ENCODE assay signal across 11 mouse cellular contexts in genomic region chr9:118255751-118256266, GRCm38 (mm10).
A peak's percentile ranks its signal among the peaks of the same experiment; 100 is the strongest.
DNase-seq lines count a peak whose midpoint lies in the region; ATAC-seq and TF ChIP-seq lines count a peak whose summit lies in the region.
"Had no signal": no experiment of that assay in that cellular context is flagged by ENCODE, and none has a peak within 500 bp of the region (broad histone marks: within the 10 kb centered on the region; RNA-seq: fewer than 3 reads in every experiment).

No protein-coding gene starts in this region.

- TF ChIP-seq RAD21 in CH12.LX (IDR thresholded peaks at IDR 0.05; ENCODE audit: low read depth, low read length) = no peak

- in situ Hi-C loops in CH12.LX (cut with MboI; ENCODE audit: low pct_ligation_motif_present, low pct_unique_long_range_greater_than_20kb, low sequenced_read_pairs) = no loop called here

- no peak overlapping the region for H3K4me2 ChIP-seq in CH12.LX (ENCODE audit: insufficient read depth, low read depth, poor library complexity, severe bottlenecking)
- no peak overlapping the region for H3K4me2 ChIP-seq in forebrain, embryonic 16.5 days (ENCODE audit: low read length)
- H3K4me2 ChIP-seq in midbrain, embryonic 12.5 days (replicated peaks) = no peak overlapping the region
- no peak overlapping the region for H3K4me2 ChIP-seq in liver, embryonic 12.5 days
- H3K4me2 ChIP-seq: heart, embryonic 11.5 days had no signal

- no peak for TF ChIP-seq EP300 in CH12.LX (IDR thresholded peaks at IDR 0.05; ENCODE audit: low read length)

- no peaks in the 10 kb centered on the region for H3K36me3 ChIP-seq in CH12.LX (replicated peaks in 1 of 2; ENCODE audit: control insufficient read depth in 1 of 2, insufficient read depth in 1 of 2, low read length in 1 of 2)
- no peaks in the 10 kb centered on the region for H3K36me3 ChIP-seq in forebrain, embryonic 16.5 days (ENCODE audit: control insufficient read depth, insufficient read depth)
- no peaks in the 10 kb centered on the region for H3K36me3 ChIP-seq in midbrain, embryonic 12.5 days
- no peaks in the 10 kb centered on the region for H3K36me3 ChIP-seq in liver, embryonic 12.5 days

- H3K27me3 ChIP-seq in CH12.LX (replicated peaks) = no peaks in the 10 kb centered on the region
- no peaks in the 10 kb centered on the region for H3K27me3 ChIP-seq in forebrain, embryonic 16.5 days (replicated peaks; ENCODE audit: control insufficient read depth, insufficient read depth, low read length)
- peaks cover 77% of the 10 kb centered on the region for H3K27me3 ChIP-seq in midbrain, embryonic 12.5 days
- H3K27me3 ChIP-seq in liver, embryonic 12.5 days (replicated peaks) = peaks cover 4% of the 10 kb centered on the region; the same call in 1 of the 2 replicates

- TF ChIP-seq POLR2A in CH12.LX (IDR thresholded peaks at IDR 0.05; ENCODE audit: low read depth, low read length) = no peak

- TF ChIP-seq CTCF in CH12.LX (conservative IDR thresholded peaks at IDR 0.05 in 1 of 2, IDR thresholded peaks at IDR 0.05 in 1 of 2; ENCODE audit: low read depth in 2 of 2, low read length in 2 of 2) = no peak

- ATAC-seq in forebrain, embryonic 16.5 days = peak; percentile 95
- peak; percentile 94 for ATAC-seq in midbrain, embryonic 12.5 days (ENCODE audit: low FRiP score, low read depth)
- ATAC-seq in erythroid progenitor cell, adult 5-6 weeks (replicated peaks; ENCODE audit: low FRiP score, poor library complexity, severe bottlenecking) = no peak
- no peak for ATAC-seq in liver, embryonic 12.5 days

- H3K27ac ChIP-seq in CH12.LX (ENCODE audit: insufficient read depth, low read depth) = no peak overlapping the region
- peak overlapping the region; percentile 47 for H3K27ac ChIP-seq in forebrain, embryonic 16.5 days (ENCODE audit: low read length)
- H3K27ac ChIP-seq in midbrain, embryonic 12.5 days (replicated peaks) = peak overlapping the region; percentile 4; the same call in 1 of the 2 replicates
- no peak overlapping the region for H3K27ac ChIP-seq in liver, embryonic 12.5 days

- H3K9me3 ChIP-seq in CH12.LX (replicated peaks; ENCODE audit: low read length) = no peaks in the 10 kb centered on the region
- no peaks in the 10 kb centered on the region for H3K9me3 ChIP-seq in forebrain, embryonic 16.5 days (ENCODE audit: control insufficient read depth, low read length)
- no peaks in the 10 kb centered on the region for H3K9me3 ChIP-seq in midbrain, embryonic 12.5 days
- H3K9me3 ChIP-seq in liver, embryonic 12.5 days (replicated peaks) = no peaks in the 10 kb centered on the region

- WGBS in forebrain, embryonic 16.5 days = 1% methylated on average over 11 of the region's 11 CpGs
- WGBS in midbrain, embryonic 12.5 days = 2% methylated on average over 11 of the region's 11 CpGs
- 36% methylated on average over 11 of the region's 11 CpGs for WGBS in liver, embryonic 12.5 days (ENCODE audit: insufficient replicate concordance)

- no peak overlapping the region for H3K9ac ChIP-seq in CH12.LX (ENCODE audit: insufficient read depth, low read depth)
- no peak overlapping the region for H3K9ac ChIP-seq in forebrain, embryonic 16.5 days (replicated peaks; ENCODE audit: low read depth, low read length)
- H3K9ac ChIP-seq in midbrain, embryonic 12.5 days (replicated peaks) = no peak overlapping the region
- H3K9ac ChIP-seq in liver, embryonic 12.5 days = no peak overlapping the region

- H3K79me2 ChIP-seq in CH12.LX (replicated peaks; ENCODE audit: control insufficient read depth, extremely low read depth, insufficient read depth, poor library complexity, severe bottlenecking) = no peaks in the 10 kb centered on the region

- DNase-seq in CH12.LX (ENCODE audit: extremely low read depth) = peak; percentile 4
- DNase-seq in ZHBTc4 (ENCODE audit: low read depth, low spot score) = peak; percentile 80
- no peak for DNase-seq in spleen, postnatal 10 days (ENCODE audit: low spot score in 2 of 2)
- DNase-seq in thymus, postnatal 36 days = no peak
- DNase-seq: right cerebral cortex, postnatal 14 days; thymus, postnatal 14 days had no signal

- no peak overlapping the region for H3K4me3 ChIP-seq in CH12.LX (replicated peaks in 1 of 3; ENCODE audit: low read depth in 2 of 3, low read length in 2 of 3, poor library complexity in 1 of 3)
- H3K4me3 ChIP-seq in forebrain, embryonic 16.5 days (replicated peaks; ENCODE audit: low read length) = no peak overlapping the region
- H3K4me3 ChIP-seq in midbrain, embryonic 12.5 days = no peak overlapping the region
- no peak overlapping the region for H3K4me3 ChIP-seq in liver, embryonic 12.5 days

- peaks cover 4 to 5% of the 10 kb centered on the region in 2 experiments; a peak in 2 of 4 replicates for H3K4me1 ChIP-seq in CH12.LX (ENCODE audit: control insufficient read depth in 1 of 2, insufficient read depth in 2 of 2)
- H3K4me1 ChIP-seq in forebrain, embryonic 16.5 days (replicated peaks; ENCODE audit: control insufficient read depth, insufficient read depth, low read length) = peaks cover 7% of the 10 kb centered on the region
- H3K4me1 ChIP-seq in midbrain, embryonic 12.5 days = peaks cover 20% of the 10 kb centered on the region; the same call in 1 of the 2 replicates
- no peaks in the 10 kb centered on the region for H3K4me1 ChIP-seq in liver, embryonic 12.5 days

- dilution Hi-C loops in CH12.LX (cut with MboI; ENCODE audit: extremely low pct_ligation_motif_present, extremely low pct_unique_long_range_greater_than_20kb, low sequenced_read_pairs) = no loop called here

TF ChIP-seq in CH12.LX, 34 proteins besides CTCF, POLR2A, EP300 and RAD21:
- TF ChIP-seq MAX (IDR thresholded peaks at IDR 0.05; ENCODE audit: low read length) (0 out of 2 replicates have a peak, but pooled peaks have one; percentile 26), NRF1 (IDR thresholded peaks at IDR 0.05; ENCODE audit: low read depth, low read length) (no peak), BHLHE40 (IDR thresholded peaks at IDR 0.05; ENCODE audit: low read depth, low read length) (peak; percentile 77), USF1 (IDR thresholded peaks at IDR 0.05; ENCODE audit: low read depth, low read length) (peak; percentile 23; the same call in 1 of the 2 replicates)
TF ChIP-seq in CH12.LX: peak in this region for 3.

Comparison
In these comparisons a context has a peak if more than half of its experiments do, and no peak if none do; other contexts are left out.
1. DNase-seq: peak in CH12.LX (single experiment) and ZHBTc4 (single experiment); none in spleen, postnatal 10 days (0 of 2) and thymus, postnatal 36 days (0 of 2).
2. H3K27ac ChIP-seq: peak in forebrain, embryonic 16.5 days (single experiment) and midbrain, embryonic 12.5 days (single experiment); none in CH12.LX (single experiment) and liver, embryonic 12.5 days (single experiment).
3. ATAC-seq: peak in forebrain, embryonic 16.5 days (single experiment) and midbrain, embryonic 12.5 days (single experiment); none in erythroid progenitor cell, adult 5-6 weeks (single experiment) and liver, embryonic 12.5 days (single experiment).